Mouse (Mus musculus): Measurements from ENCODE around the gene Snx8. TPM values are rescaled to one million over a fixed set of nuclear protein-coding genes. Genes with fewer than 3 reads are reported as not detected.

The Snx8 gene
- polyA plus RNA-seq (2014; fragmentation: Nextera tagmentation; extraction: Ambion mirVana): 6.9 and 7.4 TPM in 2 replicates

- Histone ChIP-seq H3K36me3 (replicated peaks; ENCODE audit: control insufficient read depth, insufficient read depth, low read depth, low read length) (no peaks in the 10 kb centered on the region), H3K4me3 (ENCODE audit: low read depth, low read length) (peak within 1 kb of the TSS; percentile 75), H3K9me3 (replicated peaks; ENCODE audit: control insufficient read depth, low read length) (no peaks in the 10 kb centered on the region), H3K27ac (replicated peaks; ENCODE audit: low read depth, low read length) (no peak within 1 kb of the TSS; the same call in 1 of the 2 replicates), H3K4me1 (ENCODE audit: control insufficient read depth, insufficient read depth, low read length) (no peaks in the 10 kb centered on the region; the same call in 1 of the 2 replicates), H3K4me2 (ENCODE audit: low read depth, low read length) (peak within 1 kb of the TSS; percentile 92), H3K27me3 (ENCODE audit: control insufficient read depth, insufficient read depth, low read length) (no peaks in the 10 kb centered on the region), H3K9ac (replicated peaks; ENCODE audit: low read length) (peak within 1 kb of the TSS; percentile 77)
- DNase-seq (ENCODE audit: low spot score): peak; percentile 97
- ATAC-seq (replicated peaks; ENCODE audit: insufficient number of reproducible peaks, low FRiP score, low TSS enrichment, low read depth): peak; percentile 94
- WGBS: under 1% methylated on average over 58 of the region's 63 CpGs
These were observed at the start of gene Snx8 for GRCm38 (mm10) chr5:140388588-140389576. TSS of gene Snx8 (minus strand) at chr5:140389262.

GRCm38 (mm10) chr5:140425016-140425783 lies 36.1 kb upstream of the Snx8 start:
- Histone ChIP-seq H3K4me1 (ENCODE audit: control insufficient read depth, insufficient read depth, low read length) (peaks cover 5% of the 10 kb centered on the region; the same call in 1 of the 2 replicates), H3K4me3 (ENCODE audit: low read depth, low read length) (no peak overlapping the region), H3K27me3 (ENCODE audit: control insufficient read depth, insufficient read depth, low read length) (no peaks in the 10 kb centered on the region), H3K36me3 (replicated peaks; ENCODE audit: control insufficient read depth, insufficient read depth, low read depth, low read length) (peaks cover 27% of the 10 kb centered on the region), H3K9ac (replicated peaks; ENCODE audit: low read length) (no peak overlapping the region), H3K4me2 (ENCODE audit: low read depth, low read length) (no peak overlapping the region), H3K9me3 (replicated peaks; ENCODE audit: control insufficient read depth, low read length) (no peaks in the 10 kb centered on the region), H3K27ac (replicated peaks; ENCODE audit: low read depth, low read length) (no peak overlapping the region)
- 93% methylated on average over 17 of the region's 17 CpGs for WGBS
- no peak for DNase-seq (ENCODE audit: low spot score)
- ATAC-seq (replicated peaks; ENCODE audit: insufficient number of reproducible peaks, low FRiP score, low TSS enrichment, low read depth): no peak

- no peaks in the 10 kb centered on the region for H3K9me3 ChIP-seq (replicated peaks; ENCODE audit: control insufficient read depth, low read length)
- peaks cover 5% of the 10 kb centered on the region; the same call in 1 of the 2 replicates for H3K4me1 ChIP-seq (ENCODE audit: control insufficient read depth, insufficient read depth, low read length)
- H3K4me3 ChIP-seq (ENCODE audit: low read depth, low read length): peak overlapping the region; percentile 80
- H3K9ac ChIP-seq (replicated peaks; ENCODE audit: low read length): peak overlapping the region; percentile 33
- no peak for DNase-seq (ENCODE audit: low spot score)
- H3K36me3 ChIP-seq (replicated peaks; ENCODE audit: control insufficient read depth, insufficient read depth, low read depth, low read length): no peaks in the 10 kb centered on the region; the same call in 1 of the 2 replicates
- no peak for ATAC-seq (replicated peaks; ENCODE audit: insufficient number of reproducible peaks, low FRiP score, low TSS enrichment, low read depth)
- no peak overlapping the region for H3K27ac ChIP-seq (replicated peaks; ENCODE audit: low read depth, low read length)
- no peaks in the 10 kb centered on the region for H3K27me3 ChIP-seq (ENCODE audit: control insufficient read depth, insufficient read depth, low read length)
- H3K4me2 ChIP-seq (ENCODE audit: low read depth, low read length): peak overlapping the region; percentile 79
- WGBS: 70% methylated on average over 4 of the region's 4 CpGs
These were observed 31.6 kb upstream of the Snx8 start for GRCm38 (mm10) chr5:140420616-140421015.

GRCm38 (mm10) chr5:140419442-140420080 lies 30.5 kb upstream of the Snx8 start:
- H3K4me1 ChIP-seq (ENCODE audit: control insufficient read depth, insufficient read depth, low read length): peaks cover 5% of the 10 kb centered on the region; the same call in 1 of the 2 replicates
- H3K9me3 ChIP-seq (replicated peaks; ENCODE audit: control insufficient read depth, low read length): no peaks in the 10 kb centered on the region
- no peaks in the 10 kb centered on the region; the same call in 1 of the 2 replicates for H3K36me3 ChIP-seq (replicated peaks; ENCODE audit: control insufficient read depth, insufficient read depth, low read depth, low read length)
- H3K27ac ChIP-seq (replicated peaks; ENCODE audit: low read depth, low read length): no peak overlapping the region; the same call in 1 of the 2 replicates
- H3K27me3 ChIP-seq (ENCODE audit: control insufficient read depth, insufficient read depth, low read length): no peaks in the 10 kb centered on the region
- ATAC-seq (replicated peaks; ENCODE audit: insufficient number of reproducible peaks, low FRiP score, low TSS enrichment, low read depth) (no peak; the same call in 1 of the 2 replicates), DNase-seq (ENCODE audit: low spot score) (no peak)
- H3K9ac ChIP-seq (replicated peaks; ENCODE audit: low read length): peak overlapping the region; percentile 93
- peak overlapping the region; percentile 80 for H3K4me3 ChIP-seq (ENCODE audit: low read depth, low read length)
- H3K4me2 ChIP-seq (ENCODE audit: low read depth, low read length): peak overlapping the region; percentile 79
- under 1% methylated on average over 62 of the region's 62 CpGs for WGBS

- Histone ChIP-seq H3K4me3 (ENCODE audit: low read depth, low read length) (peak within 1 kb of the TSS; percentile 80), H3K9ac (replicated peaks; ENCODE audit: low read length) (peak within 1 kb of the TSS; percentile 93), H3K4me1 (ENCODE audit: control insufficient read depth, insufficient read depth, low read length) (peaks cover 5% of the 10 kb centered on the region; the same call in 1 of the 2 replicates), H3K9me3 (replicated peaks; ENCODE audit: control insufficient read depth, low read length) (no peaks in the 10 kb centered on the region), H3K4me2 (ENCODE audit: low read depth, low read length) (peak within 1 kb of the TSS; percentile 79), H3K27ac (replicated peaks; ENCODE audit: low read depth, low read length) (peak within 1 kb of the TSS; percentile 95), H3K36me3 (replicated peaks; ENCODE audit: control insufficient read depth, insufficient read depth, low read depth, low read length) (no peaks in the 10 kb centered on the region; the same call in 1 of the 2 replicates), H3K27me3 (ENCODE audit: control insufficient read depth, insufficient read depth, low read length) (no peaks in the 10 kb centered on the region)
- ATAC-seq (replicated peaks; ENCODE audit: insufficient number of reproducible peaks, low FRiP score, low TSS enrichment, low read depth): peak; percentile 83
- peak; percentile 92 for DNase-seq (ENCODE audit: low spot score)
- WGBS: under 1% methylated on average over 65 of the region's 65 CpGs
These were observed 29.7 kb upstream of the Snx8 start, which contains the start of gene Eif3b for GRCm38 (mm10) chr5:140418489-140419441. TSS of gene Eif3b (plus strand) at chr5:140419328.

- no peaks in the 10 kb centered on the region for H3K36me3 ChIP-seq (replicated peaks; ENCODE audit: control insufficient read depth, insufficient read depth, low read depth, low read length)
- DNase-seq (ENCODE audit: low spot score): no peak
- peak overlapping the region; percentile 55 for H3K4me2 ChIP-seq (ENCODE audit: low read depth, low read length)
- H3K9me3 ChIP-seq (replicated peaks; ENCODE audit: control insufficient read depth, low read length): no peaks in the 10 kb centered on the region
- peak overlapping the region; percentile 93 for H3K9ac ChIP-seq (replicated peaks; ENCODE audit: low read length)
- no peaks in the 10 kb centered on the region for H3K27me3 ChIP-seq (ENCODE audit: control insufficient read depth, insufficient read depth, low read length)
- no peak; the same call in 1 of the 2 replicates for ATAC-seq (replicated peaks; ENCODE audit: insufficient number of reproducible peaks, low FRiP score, low TSS enrichment, low read depth)
- H3K4me1 ChIP-seq (ENCODE audit: control insufficient read depth, insufficient read depth, low read length): peaks cover 5% of the 10 kb centered on the region; the same call in 1 of the 2 replicates
- 2% methylated on average over 12 of the region's 12 CpGs for WGBS
- peak overlapping the region; percentile 95 for H3K27ac ChIP-seq (replicated peaks; ENCODE audit: low read depth, low read length)
- H3K4me3 ChIP-seq (ENCODE audit: low read depth, low read length): peak overlapping the region; percentile 80
These were observed 29.0 kb upstream of the Snx8 start for GRCm38 (mm10) chr5:140418106-140418488.

Measured in embryonic facial prominence, embryonic 11.5 days (tissue).